Mouse (Mus musculus): Measurements from ENCODE around the gene Nprl3.

Nprl3 gene

DNA sequence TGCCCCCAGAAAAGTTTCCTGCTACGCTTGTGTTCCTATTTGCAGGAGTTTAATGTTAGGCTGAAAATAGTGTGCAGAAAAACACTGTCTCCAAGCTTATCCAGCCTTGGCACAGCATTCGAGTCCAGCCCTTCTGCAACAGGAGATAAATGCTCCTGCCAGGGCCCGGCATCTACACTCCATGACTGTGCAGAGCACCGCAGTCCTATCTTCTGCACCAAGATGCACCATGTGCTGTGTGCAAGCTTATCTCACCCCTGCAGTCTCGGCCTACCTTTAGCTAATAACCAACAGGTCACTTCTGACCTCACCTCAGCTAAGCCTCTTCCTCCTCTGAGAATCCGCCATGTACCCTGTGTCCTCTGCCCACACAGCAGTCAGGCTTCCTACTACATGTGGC, 21.9 kb downstream of the Nprl3 start:
- DNase-seq (ENCODE audit: low read depth) = no peak

DNA sequence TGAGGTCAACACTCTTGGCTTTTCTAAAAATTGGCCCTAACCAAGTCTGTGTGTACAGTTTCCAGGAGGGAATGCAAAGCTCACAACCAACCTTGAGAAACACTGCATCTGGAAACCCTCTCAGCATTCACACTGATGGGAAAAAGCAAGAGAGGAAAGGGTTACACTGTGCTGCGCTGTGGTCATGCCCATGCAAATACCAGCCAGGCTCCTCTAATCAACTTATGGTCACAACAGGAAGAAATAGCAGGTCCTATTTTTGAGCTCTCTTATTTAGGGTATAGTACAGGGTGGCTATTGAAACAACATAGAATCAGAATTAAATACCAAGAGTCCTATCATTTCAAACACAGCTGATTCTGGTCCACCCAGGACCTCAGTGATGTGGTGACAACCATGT, 22.9 kb downstream of the Nprl3 start:
- DNase-seq (ENCODE audit: low read depth) = no peak

DNA sequence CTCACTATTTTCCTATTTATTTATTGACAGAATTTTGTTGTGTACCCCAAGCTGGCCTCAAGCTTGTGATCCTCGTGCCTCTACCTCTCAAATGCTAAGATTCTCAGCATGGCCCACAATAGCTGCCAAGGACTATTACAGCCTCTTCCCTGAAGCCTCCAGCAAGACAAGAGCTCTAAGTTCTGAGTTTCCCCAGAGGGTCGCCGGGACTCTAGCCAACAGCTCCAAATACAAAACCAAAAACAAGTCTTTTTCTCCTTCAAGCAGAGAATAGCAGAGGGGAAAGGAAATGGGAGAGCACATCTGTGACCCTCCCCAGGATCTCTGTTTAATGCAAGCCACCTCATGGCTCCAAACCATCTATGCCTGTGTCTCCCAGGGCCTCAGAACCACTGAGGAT, 23.4 kb downstream of the Nprl3 start:
- DNase-seq (ENCODE audit: low read depth) = no peak

DNA sequence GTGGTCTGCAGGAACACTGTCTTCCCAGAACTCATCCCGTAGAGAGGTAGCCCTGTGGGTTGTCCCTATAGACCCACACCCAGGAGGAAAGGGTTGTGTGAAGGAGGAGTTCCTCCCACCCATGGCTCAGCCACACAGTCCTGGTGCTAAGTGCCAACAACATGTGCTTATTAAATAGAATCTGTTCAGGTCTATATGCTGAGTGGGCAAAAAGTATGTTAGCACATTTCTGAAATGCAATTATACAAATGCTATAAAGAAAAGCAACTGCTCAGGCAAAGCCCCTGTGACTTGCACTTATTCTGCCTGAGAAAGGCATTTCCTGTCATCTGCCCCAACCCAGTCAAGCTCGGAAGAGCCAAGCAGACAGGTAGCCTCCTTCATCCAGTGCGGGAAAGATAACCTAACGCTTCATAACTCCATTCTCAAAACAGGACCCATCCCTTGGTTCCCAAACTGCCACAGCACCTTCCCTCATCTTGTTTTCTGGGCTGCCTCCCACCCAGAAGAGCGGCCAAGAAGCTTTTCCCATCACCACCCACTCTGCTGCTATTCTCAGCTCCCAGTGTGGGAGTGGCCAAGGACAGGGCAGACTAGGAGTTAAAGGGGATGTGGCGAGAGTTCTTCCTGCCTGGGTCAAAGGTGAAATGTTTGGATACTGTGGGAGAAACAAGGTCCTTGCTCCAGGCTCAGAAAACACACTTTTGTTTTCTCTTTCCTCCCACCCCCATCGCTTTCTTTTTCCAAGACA, 24.1 kb downstream of the Nprl3 start:
- no peak for DNase-seq (ENCODE audit: low read depth)

DNA sequence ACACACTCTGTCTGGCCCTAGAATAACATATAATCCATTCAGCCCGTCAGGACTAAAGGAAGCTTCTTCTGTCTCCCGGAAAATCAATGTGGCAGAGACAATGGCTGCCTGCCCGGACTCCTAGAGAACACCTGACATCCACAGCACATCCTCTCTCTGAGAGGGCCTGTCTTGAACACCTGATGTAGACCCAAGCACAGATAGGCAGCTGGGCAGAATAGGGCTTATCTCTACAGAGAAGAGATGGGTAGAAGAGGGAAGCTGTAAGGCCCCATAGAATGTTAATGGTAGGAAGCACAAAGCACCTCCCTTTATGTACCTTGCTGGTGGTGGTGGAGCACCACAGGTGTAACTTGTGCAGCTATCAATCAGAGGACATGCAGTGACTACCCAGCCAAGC, 25.3 kb downstream of the Nprl3 start:
- DNase-seq (ENCODE audit: low read depth) = no peak

DNA sequence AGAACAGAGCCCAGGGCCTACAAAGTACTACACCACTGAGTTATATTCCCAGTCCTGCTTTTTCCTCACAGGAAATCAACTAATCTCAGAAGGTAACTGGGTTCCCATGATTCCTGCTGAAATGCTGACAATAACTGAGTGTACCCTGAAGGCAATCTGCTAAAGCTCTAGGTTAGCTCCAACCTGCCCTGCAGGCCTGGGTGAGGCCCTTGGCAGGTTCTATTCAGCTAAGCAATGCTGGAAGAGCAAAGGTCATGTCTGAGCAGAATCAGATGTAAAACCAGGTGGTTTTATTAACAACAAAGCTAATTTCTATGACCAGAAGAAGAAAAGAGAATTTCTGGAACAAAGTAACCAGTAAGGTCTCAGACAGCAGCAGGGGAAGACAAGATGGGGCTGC, 26.1 kb downstream of the Nprl3 start:
- no peak for DNase-seq (ENCODE audit: low read depth)

DNA sequence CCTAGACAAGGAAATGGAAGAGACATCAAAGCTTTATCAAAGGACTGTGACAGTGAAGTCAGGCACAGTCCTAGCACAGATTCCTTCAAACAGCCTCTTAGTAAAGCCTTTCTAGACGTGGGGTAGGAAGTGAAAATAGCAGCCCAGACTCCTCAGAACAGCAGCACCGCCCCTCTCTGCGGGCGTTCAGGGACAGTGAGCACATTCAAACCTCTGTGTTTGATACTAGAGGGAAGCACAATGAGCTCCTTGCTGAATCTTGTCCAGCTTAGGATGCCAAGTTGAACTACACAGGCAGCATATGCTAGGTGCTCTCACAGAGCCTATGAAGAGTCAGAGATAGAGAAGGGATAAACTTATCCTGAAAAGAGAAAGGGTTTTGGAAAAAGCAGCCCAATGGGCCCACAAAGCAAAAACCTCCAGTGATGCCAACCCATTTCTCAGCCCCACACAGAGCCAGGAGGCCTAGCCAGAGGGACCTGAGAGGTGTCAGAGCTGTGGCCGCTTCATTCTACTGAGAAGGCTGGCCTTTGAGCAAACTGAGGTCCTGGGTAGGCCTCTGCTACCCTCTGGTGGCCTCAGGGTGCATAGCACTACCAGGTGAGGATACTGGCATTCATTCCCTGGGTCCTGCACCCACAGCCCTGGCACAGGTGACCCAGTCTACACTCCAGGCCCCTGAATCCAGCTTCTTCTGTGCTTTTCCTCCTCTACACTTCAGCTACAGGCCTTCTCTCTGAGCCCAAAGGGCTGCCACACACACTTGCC, 29.2 kb downstream of the Nprl3 start:
- DNase-seq (ENCODE audit: low read depth) = no peak

DNA sequence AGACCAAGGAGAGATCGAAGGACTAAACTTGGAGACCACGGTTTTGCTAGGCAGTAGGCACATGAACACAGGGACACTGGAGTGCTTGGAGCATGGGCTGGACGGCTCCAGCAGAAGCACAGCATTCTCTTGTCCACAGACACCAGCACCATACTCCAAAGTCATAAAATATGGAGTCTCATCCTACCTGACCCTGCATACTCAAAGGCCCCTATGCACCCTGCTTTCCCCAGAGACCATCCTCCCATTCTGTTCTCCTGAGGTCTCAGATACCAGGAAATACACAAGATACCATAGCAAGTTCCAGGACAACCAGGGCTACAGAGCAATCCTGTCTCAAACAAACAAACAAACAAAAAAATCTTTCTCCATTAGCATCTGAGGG, 30.1 kb downstream of the Nprl3 start:
- no peak for DNase-seq (ENCODE audit: low read depth)

DNA sequence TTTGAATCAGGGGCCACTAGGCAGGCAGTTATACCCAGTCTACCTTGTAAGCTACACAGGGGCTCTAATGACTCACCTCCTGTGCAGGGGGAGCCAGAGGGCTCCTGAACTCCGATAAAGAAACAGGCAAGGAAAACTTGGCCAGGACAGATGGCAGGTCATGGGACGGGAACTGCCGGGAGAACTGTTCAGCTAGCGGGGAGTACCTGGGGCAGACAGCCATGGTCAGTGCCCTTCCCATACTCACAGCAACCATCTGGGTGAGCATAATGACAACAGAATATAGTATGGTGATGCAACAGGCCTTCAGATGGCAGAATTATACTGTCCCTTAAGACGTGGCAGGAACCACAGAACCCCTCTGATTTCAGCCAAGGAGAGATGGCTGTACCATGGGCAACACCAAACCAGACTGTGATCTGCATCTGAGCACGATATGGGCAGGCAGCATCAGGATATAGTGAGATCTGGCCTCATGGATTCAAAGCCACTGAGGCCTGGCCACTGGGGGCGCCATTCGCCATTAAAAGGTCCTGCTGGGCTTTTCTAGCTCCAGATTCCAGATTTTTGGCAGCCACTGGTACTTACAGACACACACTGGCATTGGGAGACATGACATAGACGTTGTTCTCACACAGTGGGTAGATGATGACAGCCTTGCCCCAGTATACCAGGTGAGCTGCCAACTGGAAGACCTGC, 30.6 kb downstream of the Nprl3 start:
- DNase-seq (ENCODE audit: low read depth) = no peak

DNA sequence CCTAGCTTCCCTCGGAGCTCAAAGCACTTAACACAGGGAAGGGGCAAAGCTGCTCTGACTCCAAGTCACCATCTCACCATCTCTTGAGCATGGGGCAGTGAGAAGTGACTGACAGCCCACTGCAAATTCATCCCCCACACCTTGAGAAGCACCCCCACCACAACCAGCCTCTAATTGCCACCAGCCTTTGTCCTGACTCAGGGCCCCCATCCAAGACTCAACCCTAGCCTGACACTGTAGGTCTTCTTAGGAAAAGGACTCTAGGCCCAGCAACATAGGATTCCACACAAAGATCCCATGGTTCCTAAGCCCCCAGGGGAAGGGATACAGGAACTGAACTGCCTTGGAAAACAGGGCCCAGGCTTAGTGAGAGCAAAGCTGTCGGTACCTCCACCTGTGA, 31.4 kb downstream of the Nprl3 start:
- no peak for DNase-seq (ENCODE audit: low read depth)

DNA sequence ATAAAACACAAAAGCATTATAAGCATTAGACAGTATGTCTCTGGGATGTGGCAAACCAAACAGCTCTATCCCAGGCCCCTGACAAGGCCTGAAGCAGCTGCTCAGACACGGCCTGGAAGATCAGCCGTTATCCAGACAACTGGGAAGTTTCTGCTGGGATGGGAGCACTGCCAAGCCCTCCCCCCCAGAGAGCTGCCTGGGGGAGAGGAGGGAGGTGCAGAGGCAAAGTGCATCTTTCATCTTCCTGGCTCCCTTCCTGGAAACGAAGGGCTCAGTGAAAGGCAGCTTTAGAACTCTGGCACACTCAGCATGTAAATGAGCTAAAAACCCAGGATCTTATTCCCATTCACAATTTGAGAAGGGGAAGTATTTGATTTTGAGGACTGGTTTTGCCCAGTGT, 31.9 kb downstream of the Nprl3 start:
- DNase-seq (ENCODE audit: low read depth) = no peak

DNA sequence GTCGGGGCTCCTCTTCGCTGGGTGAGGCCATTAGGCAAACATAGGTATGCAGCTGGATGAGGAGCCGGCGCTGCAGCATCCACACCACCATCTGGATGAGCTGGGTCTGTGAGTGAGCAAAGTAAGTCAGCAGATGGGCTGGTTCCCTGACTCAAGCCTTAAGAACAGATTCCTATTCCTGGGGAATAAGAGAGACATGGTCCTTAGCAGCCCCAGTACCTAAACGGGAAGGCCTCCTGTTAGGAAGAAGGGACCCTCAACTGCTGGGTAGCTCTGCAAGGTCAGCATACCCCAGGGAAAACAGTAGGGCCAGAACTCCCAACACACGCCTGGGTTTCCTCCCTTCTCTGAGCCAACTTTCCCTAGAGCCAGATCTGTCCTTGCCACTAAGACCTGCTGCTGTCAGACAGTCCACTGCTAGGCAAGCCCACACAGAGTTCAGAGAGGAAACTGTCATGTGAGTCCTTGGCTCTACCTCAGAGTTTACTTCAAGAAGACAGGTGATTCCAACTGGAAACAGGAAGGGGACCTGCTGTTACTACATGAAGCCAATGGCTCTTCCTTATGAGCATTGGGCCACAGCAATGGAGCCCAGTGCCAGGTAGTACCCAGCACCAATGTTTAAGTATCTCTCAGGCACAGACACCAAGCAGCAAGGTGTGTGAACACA, 32.6 kb downstream of the Nprl3 start:
- DNase-seq (ENCODE audit: low read depth) = no peak

DNA sequence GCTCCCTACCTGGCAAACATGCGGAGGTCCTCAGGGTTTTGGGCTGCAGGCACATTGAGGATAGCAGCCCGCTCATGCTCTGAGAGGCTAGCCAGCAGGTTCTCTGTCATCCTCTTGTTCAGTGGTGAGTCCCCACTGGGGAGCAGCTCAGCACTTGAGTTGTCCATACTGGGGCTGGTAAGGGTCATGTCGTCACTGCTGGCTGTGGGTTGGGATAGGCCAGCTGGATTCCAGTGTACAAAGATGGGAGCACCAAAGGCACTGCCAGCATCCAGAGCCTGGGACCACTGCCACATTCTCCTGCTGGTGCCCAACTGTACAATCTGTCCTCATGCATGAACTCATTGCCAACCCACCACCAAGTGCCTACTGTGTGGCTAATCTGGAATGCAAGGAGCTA, 33.6 kb downstream of the Nprl3 start:
- no peak for DNase-seq (ENCODE audit: low read depth)

DNA sequence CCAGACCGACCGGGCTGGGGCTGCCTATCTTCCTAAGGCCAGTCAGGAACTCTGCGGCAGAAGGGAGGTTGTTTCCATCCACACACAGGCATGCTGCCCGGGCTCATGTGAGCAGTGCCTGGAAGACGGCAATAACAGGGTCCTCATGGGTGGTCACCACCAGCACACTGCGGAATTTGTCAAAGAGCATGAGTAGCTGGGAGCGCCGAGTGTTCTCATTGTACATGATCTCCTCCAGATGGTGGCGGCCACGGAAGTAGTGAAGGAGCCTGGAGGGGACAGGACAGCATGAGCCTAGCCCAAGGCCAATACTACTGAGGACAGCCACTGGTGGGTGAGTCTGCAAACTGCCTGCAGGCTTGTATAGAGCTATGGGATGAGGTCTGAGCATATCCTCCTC, 34.7 kb downstream of the Nprl3 start:
- no peak for DNase-seq (ENCODE audit: low read depth)

DNA sequence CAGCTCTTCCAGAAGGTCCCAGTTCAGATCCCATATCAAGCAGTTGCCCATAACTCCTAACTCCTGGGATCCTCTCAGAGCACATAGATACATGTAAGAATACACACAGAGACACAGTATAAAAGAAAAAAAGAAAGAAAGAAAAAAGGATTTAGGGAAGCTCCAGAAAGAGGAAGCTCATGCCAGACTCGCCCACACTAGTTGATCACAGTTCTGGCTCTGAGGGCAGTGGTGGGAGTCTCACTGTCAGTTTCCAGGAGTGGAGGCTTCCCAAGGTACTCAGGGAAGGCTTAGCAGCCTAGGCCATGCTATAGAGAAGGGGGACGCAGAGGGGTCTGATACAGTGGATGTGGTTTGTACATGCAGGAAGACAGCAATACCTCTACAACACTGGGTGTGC, 36.4 kb downstream of the Nprl3 start:
- DNase-seq (ENCODE audit: low read depth) = no peak

DNA sequence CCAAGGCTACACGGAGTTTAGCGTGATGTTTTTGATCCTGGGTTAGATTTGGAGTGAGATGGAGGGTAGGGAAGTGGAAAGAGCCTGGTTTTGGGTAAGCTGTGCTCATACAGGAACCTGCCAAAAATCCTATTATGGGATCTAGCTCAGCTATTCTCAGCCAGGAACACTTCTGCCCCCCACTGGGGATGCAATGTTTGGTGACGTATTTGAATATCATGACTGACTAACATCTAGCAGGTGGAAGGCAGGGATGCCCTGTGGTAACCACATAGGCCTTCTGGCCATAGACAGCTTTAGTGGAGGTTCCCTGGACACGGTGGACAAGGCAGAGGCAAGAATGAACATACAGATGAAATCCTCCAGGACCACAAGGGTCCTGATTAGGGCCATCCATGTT, 37.3 kb downstream of the Nprl3 start:
- no peak for DNase-seq (ENCODE audit: low read depth)

DNA sequence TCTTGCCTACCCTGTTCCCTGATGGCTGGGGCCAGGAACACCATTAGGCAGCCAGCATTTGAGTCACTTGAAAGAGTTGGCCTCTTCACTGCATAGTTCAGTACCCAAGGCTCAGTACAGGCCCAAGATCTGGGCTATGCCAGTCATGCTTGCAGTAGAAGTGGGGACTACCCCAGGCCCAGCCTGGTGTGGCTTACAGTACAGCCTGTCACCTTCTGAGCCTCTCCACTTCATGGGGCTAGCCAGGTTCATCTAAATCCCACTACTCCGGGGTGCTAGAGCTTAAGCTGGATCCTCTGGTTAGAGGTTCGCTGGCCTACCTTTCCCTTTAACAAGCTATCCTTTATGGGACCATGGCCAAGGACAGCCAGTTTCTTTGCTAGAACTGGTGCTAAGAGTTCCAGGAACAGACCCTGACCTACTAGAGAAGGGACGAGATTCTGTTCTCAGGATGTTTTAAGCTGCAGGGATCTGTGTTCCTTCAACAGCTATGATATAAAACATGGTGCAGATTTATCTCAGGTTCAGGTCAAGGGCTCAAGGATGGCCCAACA, 39.1 kb downstream of the Nprl3 start:
- DNase-seq (ENCODE audit: low read depth) = no peak

DNA sequence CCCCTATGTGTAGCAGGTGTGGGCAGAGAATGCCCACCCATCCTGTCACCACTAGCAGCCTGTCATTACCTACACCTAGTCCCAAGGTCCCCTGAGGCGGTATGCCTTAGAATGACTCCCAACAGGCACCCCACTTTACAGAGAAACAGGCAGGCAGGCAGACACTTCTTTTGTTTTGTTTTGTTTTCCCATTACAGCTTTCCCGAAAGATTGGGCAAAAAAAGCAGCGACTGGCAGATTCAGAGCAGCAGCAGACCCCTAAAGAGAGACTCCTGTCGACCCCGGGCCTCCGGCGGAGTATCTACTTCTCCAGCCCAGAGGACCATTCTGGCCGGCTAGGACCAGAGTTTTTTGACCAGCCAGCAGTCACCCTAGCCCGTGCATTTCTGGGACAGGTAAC, 40.0 kb downstream of the Nprl3 start:
- DNase-seq (ENCODE audit: low read depth) = no peak

DNA sequence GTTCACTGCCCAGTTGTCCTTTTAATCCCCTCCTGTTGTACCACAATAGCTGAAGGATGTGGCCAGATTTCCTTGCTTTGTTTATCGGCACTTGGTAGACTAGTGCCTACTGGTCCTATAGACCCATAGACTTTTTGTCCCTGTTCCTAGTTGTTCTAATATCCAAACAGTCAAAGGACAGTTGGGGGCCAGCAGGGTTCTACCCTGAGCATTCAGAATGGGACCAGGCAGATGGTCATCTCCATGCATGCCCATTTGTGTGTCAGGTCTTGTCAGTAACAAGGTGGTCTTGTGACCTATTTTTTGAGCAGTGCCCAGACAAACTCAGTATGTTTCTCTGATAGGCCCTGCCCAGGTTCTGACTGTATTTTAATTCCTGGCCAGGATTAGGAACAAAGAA, 40.5 kb downstream of the Nprl3 start:
- DNase-seq (ENCODE audit: low read depth) = no peak

DNA sequence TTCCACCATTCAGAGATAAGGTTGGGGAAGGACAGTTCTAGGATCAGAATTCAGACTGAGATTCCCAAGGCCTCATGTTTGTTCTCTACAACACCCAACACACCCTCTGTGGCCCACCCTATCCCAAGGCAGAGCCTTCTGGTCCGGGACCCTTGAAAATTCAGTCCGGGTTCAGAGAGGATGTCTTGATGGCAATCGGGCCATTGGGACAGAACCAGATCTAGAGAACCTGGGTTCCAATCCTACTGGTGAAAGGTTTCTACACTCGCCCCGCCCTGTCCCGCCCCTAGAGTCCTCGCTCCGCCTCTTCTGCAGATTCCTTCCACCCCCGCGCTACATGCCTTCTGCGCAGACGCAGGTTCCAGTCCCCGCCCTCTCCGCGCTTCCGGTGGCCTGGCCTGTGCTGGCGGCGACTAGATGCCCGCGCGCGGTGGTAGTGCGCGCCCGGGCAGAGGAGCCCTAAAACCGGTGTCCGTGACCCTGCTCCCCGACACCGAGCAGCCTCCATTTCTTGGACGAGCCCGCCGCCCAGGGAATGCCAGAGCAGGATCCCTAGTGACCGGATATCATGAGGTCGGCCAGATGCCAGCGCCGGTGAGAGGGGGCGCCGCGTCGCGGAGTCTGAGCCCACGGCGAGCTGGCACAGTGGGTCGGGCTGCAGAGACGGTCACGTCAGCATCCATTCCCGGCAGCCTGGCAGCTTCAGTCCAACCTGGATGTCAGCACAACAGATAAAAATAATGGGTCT, 41.2 kb downstream of the Nprl3 start, which contains the start of gene Mpg:
TSS of gene Mpg (plus strand) at position 382 of the 748 bp plus-strand sequence.
- DNase-seq (ENCODE audit: low read depth) = no peak

Data from fibroblast of lung, adult 2 months (primary cell).